Mouse (Mus musculus): Measurements from ENCODE around the gene Spata31d1b. TPM values are rescaled to one million over a fixed set of nuclear protein-coding genes. Genes with fewer than 3 reads are reported as not detected.

The Spata31d1b gene
- not detected for polyA plus RNA-seq (2017; shearing (Covaris generic))

GRCm38 (mm10) chr13:59711984-59712383, at the start of gene Spata31d1b:
TSS of gene Spata31d1b (plus strand) at chr13:59712284.

GRCm38 (mm10) chr13:59675151-59676011, 36.7 kb upstream of the Spata31d1b start, which contains the start of gene Golm1:
TSS of gene Golm1 (minus strand) at chr13:59675811.

GRCm38 (mm10) chr13:59694008-59694407, 18.1 kb upstream of the Spata31d1b start, which contains the start of gene 4921517D22Rik:
TSS of gene 4921517D22Rik (minus strand) at chr13:59694108.

GRCm38 (mm10) chr13:59710230-59710629, 1.9 kb upstream of the Spata31d1b start, which contains the start of gene Spata31d1a:
TSS of gene Spata31d1a (minus strand) at chr13:59710330.

GRCm38 (mm10) chr13:59731652-59732051, 19.6 kb downstream of the Spata31d1b start, which contains the start of gene Spata31d1d:
TSS of gene Spata31d1d (minus strand) at chr13:59731752.

GRCm38 (mm10) chr13:59746711-59747110, 34.6 kb downstream of the Spata31d1b start, which contains the start of gene 1700014D04Rik:
TSS of gene 1700014D04Rik (minus strand) at chr13:59746752.

Other genes starting within 250 kb of the Spata31d1b start
- 21.1 TPM for gene Agtpbp1, start 127.1 kb upstream of the Spata31d1b start, polyA plus RNA-seq (2017; shearing (Covaris generic))
- gene Naa35, start 127.0 kb upstream of the Spata31d1b start, polyA plus RNA-seq (2017; shearing (Covaris generic)) = 76.9 TPM
- 42.1 TPM for gene Golm1, start 36.5 kb upstream of the Spata31d1b start, polyA plus RNA-seq (2017; shearing (Covaris generic))
- not detected for gene 4921517D22Rik, start 18.2 kb upstream of the Spata31d1b start, polyA plus RNA-seq (2017; shearing (Covaris generic))
- 0.36 TPM for gene Spata31d1a, start 2.0 kb upstream of the Spata31d1b start, polyA plus RNA-seq (2017; shearing (Covaris generic))
- not detected for gene Spata31d1d, start 19.5 kb downstream of the Spata31d1b start, polyA plus RNA-seq (2017; shearing (Covaris generic))
- not detected for gene 1700014D04Rik, start 34.5 kb downstream of the Spata31d1b start, polyA plus RNA-seq (2017; shearing (Covaris generic))
- gene Isca1, start 57.5 kb downstream of the Spata31d1b start, polyA plus RNA-seq (2017; shearing (Covaris generic)) = 73.8 TPM
- gene Gm49354, start 70.0 kb downstream of the Spata31d1b start, polyA plus RNA-seq (2017; shearing (Covaris generic)) = not detected
- gene Tut7, start 110.9 kb downstream of the Spata31d1b start, polyA plus RNA-seq (2017; shearing (Covaris generic)) = 138 TPM